Mouse (Mus musculus): ENCODE data around the gene Rpusd4.

GRCm38 (mm10) chr9:35310377-35310776, 42.7 kb downstream of the Rpusd4 start:
- TF ChIP-seq POLR2A (IDR thresholded peaks at IDR 0.05; ENCODE audit: low read depth, low read length) (no peak), CTCF (IDR thresholded peaks at IDR 0.05; ENCODE audit: extremely low read depth, insufficient read depth, insufficient read length, insufficient replicate concordance) (no peak)
